Mouse (Mus musculus) left cerebral cortex, postnatal 25 days (tissue): ENCODE measurements around the gene C2cd2l. TPM values are rescaled to one million over a fixed set of nuclear protein-coding genes. Genes with fewer than 3 reads are reported as not detected.
"Not testable (repeated sequence)": the region's sequence is repeated elsewhere in the genome, so short reads cannot be mapped to it uniquely, and the experiment has no call there.

Experiments
- DNase-seq, 2 experiments: peaks; one replicate each; pipeline ENCODE4 v3.0.0; 2022; ENCODE audit warnings: low spot score in 2 of 2, mixed read lengths in 1 of 2
- intact Hi-C: fragments of 180-260 bp; cut with DNase I; formaldehyde crosslinking; loops from one replicate; pipeline ENCODE4 v1.15.1; 2025
- total RNA-seq, 2 experiments: library from RNA; stranded (reverse); gene quantifications; 2 replicates each; pipeline ENCODE4 v1.2.3; 2021

The C2cd2l gene
- total RNA-seq, 2 experiments from 2014 or later, result 207 to 225 TPM

- intact Hi-C loops, result no loop called here
These were observed 16.9 kb upstream of the C2cd2l start for GRCm38 (mm10) chr9:44336964-44337363.

GRCm38 (mm10) chr9:44336513-44336912, 16.4 kb upstream of the C2cd2l start:
- intact Hi-C loops, DNase-seq: not testable (repeated sequence)

More at GRCm38 (mm10) chr9:44336964-44337363, 16.9 kb upstream of the C2cd2l start:
- DNase-seq, result no peak

- intact Hi-C loops, result no loop called here
These were observed 16.0 kb upstream of the C2cd2l start for GRCm38 (mm10) chr9:44336093-44336406.

GRCm38 (mm10) chr9:44335331-44336092, 15.4 kb upstream of the C2cd2l start:
- peak in 1 of 2 experiments; percentile 24 for DNase-seq
- intact Hi-C loops, result no loop called here

More at GRCm38 (mm10) chr9:44336093-44336406, 16.0 kb upstream of the C2cd2l start:
- DNase-seq, result no peak

- intact Hi-C loops, result loop anchor here (5.0 kb wide), 1 partner anchor 42 kb away; no protein-coding TSS in a partner anchor
These were observed 14.6 kb upstream of the C2cd2l start, which contains the start of gene H2afx for GRCm38 (mm10) chr9:44334396-44335330. Gene H2afx (plus strand): TSS chr9:44334694.

GRCm38 (mm10) chr9:44332918-44333638, 13.0 kb upstream of the C2cd2l start:
- no peak for DNase-seq
- intact Hi-C loops, result loop anchor here (5.0 kb wide), 1 partner anchor 41 kb away; no protein-coding TSS in a partner anchor

More at GRCm38 (mm10) chr9:44334396-44335330, 14.6 kb upstream of the C2cd2l start, which contains the start of gene H2afx:
- peak; percentile 97 to 100 for DNase-seq

- intact Hi-C loops, result loop anchor here (5.0 kb wide), 1 partner anchor 38 kb away; no protein-coding TSS in a partner anchor
- DNase-seq, result no peak
These were observed 10.7 kb upstream of the C2cd2l start for GRCm38 (mm10) chr9:44330736-44331135.

- intact Hi-C loops, result no loop called here
- no peak for DNase-seq
These were observed 7.8 kb upstream of the C2cd2l start for GRCm38 (mm10) chr9:44327926-44328325.

- intact Hi-C loops, result no loop called here
- no peak for DNase-seq
These were observed 7.1 kb upstream of the C2cd2l start for GRCm38 (mm10) chr9:44327064-44327711.

GRCm38 (mm10) chr9:44326371-44327063, 6.4 kb upstream of the C2cd2l start:
- intact Hi-C loops, result no loop called here
- peak; percentile 86 to 94 for DNase-seq

GRCm38 (mm10) chr9:44325768-44326370, 5.8 kb upstream of the C2cd2l start, which contains the start of gene Dpagt1:
Gene Dpagt1 (plus strand): TSS chr9:44326019.
- no peak for DNase-seq
- intact Hi-C loops, result no loop called here

GRCm38 (mm10) chr9:44325032-44325767, 5.1 kb upstream of the C2cd2l start:
- DNase-seq, intact Hi-C loops: not testable (repeated sequence)

GRCm38 (mm10) chr9:44324147-44324546, 4.1 kb upstream of the C2cd2l start:
- intact Hi-C loops, result no loop called here
- no peak for DNase-seq

- intact Hi-C loops, DNase-seq: not testable (repeated sequence)
These were observed 3.6 kb upstream of the C2cd2l start for GRCm38 (mm10) chr9:44323656-44324055.

GRCm38 (mm10) chr9:44320799-44321133, 681 bp upstream of the C2cd2l start:
- DNase-seq, result peak; percentile 55 to 68
- intact Hi-C loops, result no loop called here

- DNase-seq, result peak in 1 of 2 experiments; percentile 28
- intact Hi-C loops, result no loop called here
These were observed 789 bp downstream of the C2cd2l start for GRCm38 (mm10) chr9:44319105-44319886.

GRCm38 (mm10) chr9:44318826-44319095, 1.3 kb downstream of the C2cd2l start:
- intact Hi-C loops, result no loop called here
- no peak for DNase-seq
